Mouse (Mus musculus): ENCODE results near the gene Rnf145.

GRCm38 (mm10) chr11:44476445-44476844 is 42.3 kb upstream of the Rnf145 start:
- TF ChIP-seq CTCF (IDR thresholded peaks at IDR 0.05; ENCODE audit: low read depth), result no peak
- TF ChIP-seq EP300 (optimal IDR thresholded peaks at IDR 0.05), result no peak
